Mouse (Mus musculus): ENCODE data around the gene Gm13694. TPM values are rescaled to one million over a fixed set of nuclear protein-coding genes. Genes with fewer than 3 reads are reported as not detected.
"Not testable (repeated sequence)": the region's sequence is repeated elsewhere in the genome, so short reads cannot be mapped to it uniquely, and the experiment has no call there.

The Gm13694 gene
- polyA plus RNA-seq, 1 experiment from 2014 or later: not detected

DNA sequence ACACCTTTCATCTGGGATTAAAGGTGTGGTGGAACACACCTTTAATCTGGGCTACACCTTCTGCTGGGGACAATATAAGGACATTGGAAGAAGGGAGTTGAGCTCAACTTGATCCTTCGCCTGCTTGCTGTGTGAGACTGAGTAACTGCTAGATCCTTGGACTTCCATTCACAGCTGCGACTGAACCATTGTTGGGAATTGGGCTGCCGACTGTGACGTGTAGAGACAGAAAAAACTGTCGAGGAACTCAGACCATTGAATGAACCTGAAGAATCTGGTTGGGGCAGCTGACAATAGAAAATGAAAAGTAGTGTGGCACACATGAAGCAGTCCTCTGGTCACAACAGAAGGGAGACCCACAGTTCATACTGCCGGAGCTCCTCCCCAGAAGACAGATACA lies 5.7 kb downstream of the Gm13694 start, which contains the start of gene Gm13697:
Gm13697 (plus strand) TSS at position 301 of the 400 bp plus-strand sequence.
- no CpG with 5 or more reads among the region's 6 CpGs for WGBS
- not testable (repeated sequence) for ATAC-seq; H3K4me1 ChIP-seq (replicated peaks; ENCODE audit: control insufficient read depth, insufficient read depth, low read length); H3K4me2 ChIP-seq (ENCODE audit: low read length); H3K9ac ChIP-seq (replicated peaks; ENCODE audit: low read depth, low read length); H3K27ac ChIP-seq (ENCODE audit: low read length); H3K4me3 ChIP-seq (replicated peaks; ENCODE audit: low read length); H3K36me3 ChIP-seq (ENCODE audit: control insufficient read depth, insufficient read depth); H3K27me3 ChIP-seq (replicated peaks; ENCODE audit: control insufficient read depth, insufficient read depth, low read length); H3K9me3 ChIP-seq (ENCODE audit: control insufficient read depth, low read length)

DNA sequence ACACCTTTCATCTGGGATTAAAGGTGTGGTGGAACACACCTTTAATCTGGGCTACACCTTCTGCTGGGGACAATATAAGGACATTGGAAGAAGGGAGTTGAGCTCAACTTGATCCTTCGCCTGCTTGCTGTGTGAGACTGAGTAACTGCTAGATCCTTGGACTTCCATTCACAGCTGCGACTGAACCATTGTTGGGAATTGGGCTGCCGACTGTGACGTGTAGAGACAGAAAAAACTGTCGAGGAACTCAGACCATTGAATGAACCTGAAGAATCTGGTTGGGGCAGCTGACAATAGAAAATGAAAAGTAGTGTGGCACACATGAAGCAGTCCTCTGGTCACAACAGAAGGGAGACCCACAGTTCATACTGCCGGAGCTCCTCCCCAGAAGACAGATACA lies 11.5 kb downstream of the Gm13694 start, which contains the start of gene Gm13691:
Gm13691 (plus strand) TSS at position 301 of the 400 bp plus-strand sequence.
- H3K9ac ChIP-seq (replicated peaks; ENCODE audit: low read depth, low read length); H3K27ac ChIP-seq (ENCODE audit: low read length); H3K4me2 ChIP-seq (ENCODE audit: low read length); H3K9me3 ChIP-seq (ENCODE audit: control insufficient read depth, low read length); H3K27me3 ChIP-seq (replicated peaks; ENCODE audit: control insufficient read depth, insufficient read depth, low read length); ATAC-seq; H3K4me3 ChIP-seq (replicated peaks; ENCODE audit: low read length); H3K36me3 ChIP-seq (ENCODE audit: control insufficient read depth, insufficient read depth); H3K4me1 ChIP-seq (replicated peaks; ENCODE audit: control insufficient read depth, insufficient read depth, low read length): not testable (repeated sequence)
- WGBS: no CpG with 5 or more reads among the region's 6 CpGs

DNA sequence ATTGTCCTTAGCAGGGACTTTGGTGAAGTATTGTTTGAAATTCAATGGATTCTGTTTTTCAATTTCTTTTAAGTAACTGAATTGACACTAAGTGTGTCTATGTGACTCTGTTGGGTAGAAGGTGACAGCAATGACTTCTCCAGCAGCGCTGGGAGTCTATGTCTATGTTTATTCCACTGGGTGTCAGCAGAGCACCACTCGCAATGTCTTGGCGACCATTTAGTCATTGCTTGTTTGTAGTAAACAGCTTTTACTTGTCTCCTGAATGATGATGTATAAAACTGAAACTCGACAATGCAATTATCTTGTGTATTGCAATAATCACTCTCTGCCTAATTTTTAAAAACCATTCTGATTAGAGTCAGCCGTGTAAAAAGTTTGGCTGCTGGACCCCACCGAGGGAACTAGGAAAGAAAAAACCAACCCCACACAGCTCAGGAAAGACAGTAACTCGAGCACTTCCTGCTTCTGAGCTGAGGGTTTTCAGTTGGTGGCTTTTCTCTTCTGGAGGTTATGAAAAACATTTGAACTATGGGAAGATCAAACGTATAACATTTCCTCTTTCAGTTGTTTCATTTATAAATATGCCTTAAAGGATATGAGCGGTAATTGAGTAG lies 15.0 kb downstream of the Gm13694 start:
- not testable (repeated sequence) for H3K4me2 ChIP-seq (ENCODE audit: low read length); H3K4me3 ChIP-seq (replicated peaks; ENCODE audit: low read length); H3K36me3 ChIP-seq (ENCODE audit: control insufficient read depth, insufficient read depth); H3K27ac ChIP-seq (ENCODE audit: low read length); H3K27me3 ChIP-seq (replicated peaks; ENCODE audit: control insufficient read depth, insufficient read depth, low read length); H3K4me1 ChIP-seq (replicated peaks; ENCODE audit: control insufficient read depth, insufficient read depth, low read length); ATAC-seq; H3K9me3 ChIP-seq (ENCODE audit: control insufficient read depth, low read length); H3K9ac ChIP-seq (replicated peaks; ENCODE audit: low read depth, low read length)
- WGBS: 71% methylated on average over 7 of the region's 9 CpGs

DNA sequence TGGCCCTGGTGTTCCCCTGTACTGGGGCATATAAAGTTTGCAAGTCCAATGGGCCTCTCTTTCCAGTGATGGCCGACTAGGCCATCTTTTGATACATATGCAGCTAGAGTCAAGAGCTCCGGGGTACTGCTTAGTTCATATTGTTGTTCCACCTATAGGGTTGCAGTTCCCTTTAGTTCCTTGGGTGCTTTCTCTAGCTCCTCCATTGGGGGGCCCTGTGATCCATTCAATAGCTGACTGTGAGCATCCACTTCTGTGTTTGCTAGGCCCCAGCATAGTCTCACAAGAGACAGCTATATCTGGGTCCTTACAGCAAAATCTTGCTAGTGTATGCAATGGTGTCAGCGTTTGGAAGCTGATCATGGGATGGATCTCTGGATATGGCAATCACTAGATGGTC lies 15.8 kb downstream of the Gm13694 start:
- not testable (repeated sequence) for H3K4me1 ChIP-seq (replicated peaks; ENCODE audit: control insufficient read depth, insufficient read depth, low read length); H3K9ac ChIP-seq (replicated peaks; ENCODE audit: low read depth, low read length); H3K27me3 ChIP-seq (replicated peaks; ENCODE audit: control insufficient read depth, insufficient read depth, low read length); ATAC-seq; H3K36me3 ChIP-seq (ENCODE audit: control insufficient read depth, insufficient read depth); H3K4me2 ChIP-seq (ENCODE audit: low read length); H3K4me3 ChIP-seq (replicated peaks; ENCODE audit: low read length); H3K27ac ChIP-seq (ENCODE audit: low read length); H3K9me3 ChIP-seq (ENCODE audit: control insufficient read depth, low read length)
- WGBS: no CpG with 5 or more reads among the region's 3 CpGs

DNA sequence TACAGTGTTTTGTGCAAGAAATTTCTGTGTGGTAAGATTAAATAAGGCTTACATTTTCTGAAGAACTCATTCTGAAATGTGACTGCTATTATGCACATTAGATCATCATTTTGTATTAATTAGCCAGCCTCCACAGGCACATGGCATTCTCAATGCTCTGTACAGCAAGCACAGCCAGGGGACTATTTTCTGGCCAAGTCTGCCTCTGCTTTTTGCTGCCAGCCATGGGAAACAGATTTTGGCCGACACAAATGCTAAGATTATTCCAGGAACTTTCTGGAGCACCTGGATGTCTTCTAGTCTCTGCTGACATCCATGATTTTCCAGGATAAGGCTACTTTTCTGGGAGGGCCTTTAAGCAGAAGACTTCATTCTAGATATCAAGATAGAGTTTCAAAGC lies 30.2 kb downstream of the Gm13694 start:
- Histone ChIP-seq H3K4me3 (replicated peaks; ENCODE audit: low read length) (no peak overlapping the region), H3K4me1 (replicated peaks; ENCODE audit: control insufficient read depth, insufficient read depth, low read length) (peaks cover 2% of the 10 kb centered on the region; the same call in 1 of the 2 replicates), H3K36me3 (ENCODE audit: control insufficient read depth, insufficient read depth) (no peaks in the 10 kb centered on the region), H3K27ac (ENCODE audit: low read length) (no peak overlapping the region), H3K9me3 (ENCODE audit: control insufficient read depth, low read length) (no peaks in the 10 kb centered on the region), H3K4me2 (ENCODE audit: low read length) (no peak overlapping the region), H3K9ac (replicated peaks; ENCODE audit: low read depth, low read length) (no peak overlapping the region), H3K27me3 (replicated peaks; ENCODE audit: control insufficient read depth, insufficient read depth, low read length) (no peaks in the 10 kb centered on the region)
- 38% methylated on average over 1 of the region's 1 CpGs for WGBS
- ATAC-seq: peak; percentile 91

DNA sequence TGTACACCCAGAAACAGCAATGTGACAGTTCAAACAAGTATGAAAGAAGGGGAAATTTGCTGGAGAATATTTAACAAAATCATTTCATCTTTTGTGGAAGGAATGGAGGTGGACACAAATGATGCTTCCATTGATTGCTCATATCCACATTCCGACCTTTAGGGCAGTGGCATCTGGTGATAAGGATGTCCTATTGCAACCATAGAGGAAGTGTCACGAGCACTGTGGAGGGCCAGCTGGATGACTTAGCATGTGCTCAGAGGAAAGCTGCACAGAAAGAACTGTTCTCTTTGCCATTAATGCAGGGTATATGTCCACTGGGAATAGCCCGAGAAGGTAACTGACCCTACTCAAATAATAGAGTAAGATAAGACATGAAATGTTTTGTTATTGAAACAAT lies 31.1 kb downstream of the Gm13694 start:
- Histone ChIP-seq H3K4me2 (ENCODE audit: low read length) (no peak overlapping the region), H3K27ac (ENCODE audit: low read length) (no peak overlapping the region), H3K9me3 (ENCODE audit: control insufficient read depth, low read length) (no peaks in the 10 kb centered on the region), H3K36me3 (ENCODE audit: control insufficient read depth, insufficient read depth) (no peaks in the 10 kb centered on the region), H3K4me3 (replicated peaks; ENCODE audit: low read length) (no peak overlapping the region), H3K4me1 (replicated peaks; ENCODE audit: control insufficient read depth, insufficient read depth, low read length) (peaks cover 2% of the 10 kb centered on the region; the same call in 1 of the 2 replicates), H3K27me3 (replicated peaks; ENCODE audit: control insufficient read depth, insufficient read depth, low read length) (no peaks in the 10 kb centered on the region), H3K9ac (replicated peaks; ENCODE audit: low read depth, low read length) (no peak overlapping the region)
- 88% methylated on average over 3 of the region's 3 CpGs for WGBS
- no peak for ATAC-seq

DNA sequence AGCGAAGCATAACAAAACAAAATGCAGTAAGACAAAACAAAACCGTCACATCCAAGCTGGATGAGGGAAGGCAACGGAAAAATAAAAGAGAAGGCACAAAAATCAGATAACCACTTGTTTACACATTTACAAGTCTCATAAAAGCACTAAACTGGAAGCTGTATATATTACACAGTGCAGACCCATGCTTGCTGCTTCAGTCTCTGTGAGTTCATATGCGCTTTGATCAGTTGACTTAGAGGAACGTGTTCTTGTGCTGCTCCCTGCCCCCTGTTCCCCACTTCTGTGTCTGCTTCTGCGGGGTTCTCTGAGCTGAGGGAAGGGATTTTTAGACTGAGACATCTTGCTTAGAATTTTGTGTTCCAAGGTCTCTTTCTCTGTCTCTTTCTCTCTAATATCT lies 35.8 kb downstream of the Gm13694 start:
- ATAC-seq: no peak

DNA sequence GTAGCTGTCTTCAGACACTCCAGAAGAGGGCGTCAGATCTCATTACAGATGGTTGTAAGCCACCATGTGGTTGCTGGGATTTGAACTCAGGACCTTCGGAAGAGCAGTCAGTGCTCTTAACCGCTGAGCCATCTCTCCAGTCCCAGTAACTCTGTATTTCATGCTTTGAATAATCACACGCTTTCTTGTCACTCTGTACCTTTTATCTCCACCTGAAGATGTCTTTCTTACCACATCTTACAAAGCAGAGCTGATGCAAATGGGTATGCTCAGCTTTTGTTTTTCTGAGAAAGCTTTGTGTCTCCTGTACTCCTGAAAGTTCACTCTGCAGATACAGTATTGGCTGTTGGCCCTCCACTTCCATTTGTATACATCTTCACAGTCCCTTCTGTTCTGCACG lies 37.6 kb downstream of the Gm13694 start:
- H3K9ac ChIP-seq (replicated peaks; ENCODE audit: low read depth, low read length); H3K27ac ChIP-seq (ENCODE audit: low read length); H3K27me3 ChIP-seq (replicated peaks; ENCODE audit: control insufficient read depth, insufficient read depth, low read length); H3K4me1 ChIP-seq (replicated peaks; ENCODE audit: control insufficient read depth, insufficient read depth, low read length); ATAC-seq; H3K4me3 ChIP-seq (replicated peaks; ENCODE audit: low read length); H3K9me3 ChIP-seq (ENCODE audit: control insufficient read depth, low read length); H3K4me2 ChIP-seq (ENCODE audit: low read length); H3K36me3 ChIP-seq (ENCODE audit: control insufficient read depth, insufficient read depth): not testable (repeated sequence)
- 83% methylated on average over 5 of the region's 5 CpGs for WGBS

More for the DNA sequence above, 35.8 kb downstream of the Gm13694 start:
- Histone ChIP-seq H3K4me3 (replicated peaks; ENCODE audit: low read length) (no peak overlapping the region), H3K27me3 (replicated peaks; ENCODE audit: control insufficient read depth, insufficient read depth, low read length) (no peaks in the 10 kb centered on the region), H3K36me3 (ENCODE audit: control insufficient read depth, insufficient read depth) (no peaks in the 10 kb centered on the region), H3K4me1 (replicated peaks; ENCODE audit: control insufficient read depth, insufficient read depth, low read length) (no peaks in the 10 kb centered on the region), H3K27ac (ENCODE audit: low read length) (no peak overlapping the region), H3K4me2 (ENCODE audit: low read length) (no peak overlapping the region), H3K9me3 (ENCODE audit: control insufficient read depth, low read length) (no peaks in the 10 kb centered on the region), H3K9ac (replicated peaks; ENCODE audit: low read depth, low read length) (no peak overlapping the region)
- 75% methylated on average over 6 of the region's 6 CpGs for WGBS

DNA sequence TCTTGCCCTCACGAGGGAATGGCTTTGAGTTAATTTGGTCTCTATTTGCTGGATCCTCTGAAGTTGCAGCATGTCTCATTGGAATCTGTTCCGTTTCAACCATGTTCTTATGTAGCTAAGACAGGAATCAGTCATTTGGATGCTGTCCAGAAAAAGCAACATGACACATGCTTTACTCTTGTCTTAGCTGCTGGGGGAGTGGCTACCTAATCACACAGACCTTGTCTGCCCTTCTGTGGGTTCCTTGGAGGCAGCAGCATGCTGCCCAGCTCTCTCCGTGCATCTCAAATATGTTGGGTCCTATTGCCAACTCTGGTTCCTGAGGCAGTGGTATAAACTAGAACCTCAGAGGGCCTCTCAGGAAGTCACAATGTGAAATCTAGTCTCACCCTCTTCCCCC lies 39.6 kb downstream of the Gm13694 start:
- Histone ChIP-seq H3K9ac (replicated peaks; ENCODE audit: low read depth, low read length) (no peak overlapping the region), H3K4me2 (ENCODE audit: low read length) (no peak overlapping the region), H3K36me3 (ENCODE audit: control insufficient read depth, insufficient read depth) (no peaks in the 10 kb centered on the region), H3K4me1 (replicated peaks; ENCODE audit: control insufficient read depth, insufficient read depth, low read length) (no peaks in the 10 kb centered on the region), H3K27ac (ENCODE audit: low read length) (no peak overlapping the region), H3K4me3 (replicated peaks; ENCODE audit: low read length) (no peak overlapping the region), H3K27me3 (replicated peaks; ENCODE audit: control insufficient read depth, insufficient read depth, low read length) (no peaks in the 10 kb centered on the region), H3K9me3 (ENCODE audit: control insufficient read depth, low read length) (no peaks in the 10 kb centered on the region)
- WGBS: 63% methylated on average over 3 of the region's 3 CpGs
- ATAC-seq: no peak
